Mouse (Mus musculus) E14TG2a.4 (cell line): ENCODE measurements around the gene Crtc1.
A peak's percentile ranks its signal among the peaks of the same experiment; 100 is the strongest.

ENCODE experiments used
- H3K27me3 ChIP-seq: 2 replicates; pipeline ENCODE4 v1.6.1; 2014; ENCODE audit warnings: low read length, control low read depth; ENCODE audit not compliant: insufficient read depth
- H3K36me3 ChIP-seq: 2 replicates; pipeline ENCODE4 v1.6.1; 2014; ENCODE audit warnings: low read length, control low read depth; ENCODE audit not compliant: insufficient read depth
- H3K4me1 ChIP-seq: replicated peaks from 2 replicates; pipeline ENCODE4 v1.6.1; 2014; ENCODE audit warnings: low read depth, low read length, control low read depth
- H3K4me3 ChIP-seq: replicated peaks from 2 replicates; pipeline ENCODE4 v1.5.1; 2014; ENCODE audit warnings: mild to moderate bottlenecking, low read length
- H3K9me3 ChIP-seq: 2 replicates; pipeline ENCODE4 v1.6.1; 2014; ENCODE audit warnings: low read length, control low read depth
- CTCF ChIP-seq: conservative IDR thresholded peaks from 2 replicates; pipeline ENCODE4 v1.5.1; 2014; ENCODE audit warnings: low read length
- NANOG ChIP-seq: IDR thresholded peaks from 2 replicates; pipeline ENCODE4 v1.6.1; 2014; ENCODE audit warnings: borderline replicate concordance, low read length, mixed read lengths
- POU5F1 ChIP-seq: IDR thresholded peaks from 2 replicates; pipeline ENCODE4 v1.6.1; 2014; ENCODE audit warnings: low read length, borderline replicate concordance

The Crtc1 gene

DNA sequence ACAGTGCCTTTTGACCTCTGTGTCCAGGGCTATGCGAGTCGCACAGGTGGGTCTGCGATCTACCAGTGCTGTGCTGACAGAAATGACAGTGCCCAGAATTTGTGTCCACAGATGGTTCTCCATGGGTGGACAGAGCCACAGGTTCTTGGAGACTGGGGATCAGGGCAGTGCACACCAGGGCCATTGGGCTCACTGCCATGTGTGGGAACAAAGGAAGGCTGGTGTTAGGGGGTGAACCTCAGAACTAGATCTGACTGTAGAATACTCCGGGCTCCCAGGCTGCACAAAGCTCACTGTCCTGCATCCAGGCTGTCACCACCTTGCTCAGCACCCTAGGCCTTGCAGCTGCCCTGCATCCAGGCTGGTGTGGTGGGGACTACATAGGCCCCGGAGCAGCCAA is 29.1 kb downstream of the Crtc1 start:
- H3K9me3 ChIP-seq = no peaks in the 10 kb centered on the region
- no peak overlapping the region for H3K4me3 ChIP-seq
- H3K36me3 ChIP-seq = peaks cover 13% of the 10 kb centered on the region; the same call in 1 of the 2 replicates
- peaks cover 40% of the 10 kb centered on the region for H3K4me1 ChIP-seq
- no peaks in the 10 kb centered on the region for H3K27me3 ChIP-seq
- TF ChIP-seq POU5F1 (no peak), NANOG (no peak), CTCF (no peak)

DNA sequence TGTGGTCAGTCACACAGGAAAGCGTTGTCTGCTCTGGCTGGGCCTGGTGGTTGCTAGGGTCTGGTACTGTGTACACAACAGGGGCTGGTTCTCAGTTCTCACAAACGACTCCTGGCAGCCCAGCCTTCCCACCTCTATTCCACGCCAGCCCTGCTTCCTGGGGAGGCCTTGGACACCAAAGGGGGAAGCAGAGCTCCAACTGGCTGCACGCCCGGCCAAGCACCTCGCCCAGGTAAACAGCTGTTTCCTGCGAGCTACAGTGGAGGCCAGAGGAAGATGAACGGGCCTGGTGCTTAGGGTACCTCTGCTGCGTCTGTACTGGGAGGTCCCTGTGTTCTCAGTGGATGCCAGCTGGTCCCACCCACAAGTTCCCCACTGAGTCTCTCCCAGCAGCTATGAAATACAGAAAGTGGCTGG is 29.9 kb downstream of the Crtc1 start:
- Histone ChIP-seq H3K27me3 (no peaks in the 10 kb centered on the region), H3K36me3 (peaks cover 13% of the 10 kb centered on the region; the same call in 1 of the 2 replicates), H3K4me3 (no peak overlapping the region), H3K4me1 (peaks cover 42% of the 10 kb centered on the region), H3K9me3 (no peaks in the 10 kb centered on the region)
- TF ChIP-seq CTCF (no peak), POU5F1 (no peak), NANOG (no peak)

DNA sequence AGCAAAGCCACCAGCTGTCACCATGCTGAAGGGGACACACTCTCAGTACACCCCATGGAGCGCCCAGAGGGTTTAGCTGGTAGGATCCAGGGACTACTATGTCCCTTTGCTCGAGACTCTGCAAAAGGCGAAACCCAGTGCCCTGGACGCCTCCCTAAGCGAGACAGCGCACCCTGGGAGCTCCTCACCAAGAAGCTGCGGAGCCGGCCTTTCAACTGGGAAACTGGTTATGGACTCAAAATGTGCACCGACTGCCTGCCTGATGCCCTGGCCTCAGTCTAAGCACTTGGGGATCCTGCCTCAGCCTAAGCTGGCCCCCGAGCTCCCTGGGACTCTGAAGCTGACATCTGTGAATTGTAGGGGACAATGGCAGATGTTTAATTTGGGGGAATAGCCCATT is 30.4 kb downstream of the Crtc1 start:
- H3K36me3 ChIP-seq = peaks cover 10% of the 10 kb centered on the region; the same call in 1 of the 2 replicates
- no peak overlapping the region for H3K4me3 ChIP-seq
- H3K9me3 ChIP-seq = no peaks in the 10 kb centered on the region
- peaks cover 42% of the 10 kb centered on the region for H3K4me1 ChIP-seq
- TF ChIP-seq CTCF (no peak), POU5F1 (no peak), NANOG (no peak)
- H3K27me3 ChIP-seq = no peaks in the 10 kb centered on the region

DNA sequence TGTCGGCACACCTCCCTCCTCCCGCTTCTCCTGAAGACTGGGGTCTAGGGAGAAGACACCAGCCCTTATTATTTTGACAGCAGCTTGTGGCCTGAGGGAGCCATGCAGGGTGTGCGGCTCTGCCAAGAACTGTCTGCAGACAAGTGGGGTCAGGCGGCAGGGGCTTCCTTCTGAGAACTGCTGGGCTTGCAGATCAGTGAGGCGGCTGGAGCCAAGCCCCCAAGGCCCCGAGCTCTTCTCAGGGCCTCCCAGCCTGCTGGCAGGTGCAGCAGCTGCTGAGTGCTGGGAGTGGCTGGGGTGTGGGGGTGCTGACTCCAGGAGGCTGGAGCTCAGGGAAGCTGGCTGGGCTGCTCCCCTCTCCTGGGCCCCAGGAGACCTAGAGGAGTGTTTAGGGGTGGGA is 31.1 kb downstream of the Crtc1 start:
- no peaks in the 10 kb centered on the region for H3K27me3 ChIP-seq
- no peaks in the 10 kb centered on the region for H3K9me3 ChIP-seq
- TF ChIP-seq POU5F1 = no peak
- TF ChIP-seq CTCF = no peak
- no peak for TF ChIP-seq NANOG
- peaks cover 42% of the 10 kb centered on the region for H3K4me1 ChIP-seq
- peaks cover 6% of the 10 kb centered on the region; the same call in 1 of the 2 replicates for H3K36me3 ChIP-seq
- H3K4me3 ChIP-seq = no peak overlapping the region

DNA sequence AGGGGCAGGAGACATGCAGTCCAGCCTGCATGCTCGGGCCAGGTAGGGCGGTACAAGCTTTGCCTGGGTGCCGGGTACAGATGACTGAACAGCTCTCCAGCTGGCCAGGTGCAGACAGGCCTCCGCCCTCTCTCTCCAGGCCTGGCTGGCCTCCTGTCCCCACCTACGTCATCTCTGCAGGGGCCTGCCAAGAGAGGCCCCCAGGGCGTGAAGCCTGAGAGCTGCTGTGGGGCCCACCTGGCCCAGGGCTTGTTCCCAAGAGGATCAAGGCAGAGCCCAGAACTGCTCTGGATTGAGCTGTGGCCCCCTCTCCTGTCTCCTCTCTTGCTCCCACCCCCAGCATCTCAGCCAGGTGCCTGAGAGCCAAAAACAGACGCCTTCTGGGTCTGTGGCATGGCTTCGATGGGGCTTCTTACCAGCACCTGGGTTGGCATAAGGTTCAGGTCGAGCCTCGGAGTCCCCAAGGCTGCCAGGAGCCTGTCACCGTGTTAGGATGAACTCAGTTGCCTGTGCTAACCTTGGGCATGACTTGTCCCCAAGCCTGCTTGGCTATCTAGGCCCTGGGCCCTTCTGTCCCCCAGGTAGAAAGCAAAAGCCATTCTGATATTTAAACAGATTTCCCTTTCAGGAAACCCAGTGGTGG is 32.8 kb downstream of the Crtc1 start:
- Histone ChIP-seq H3K4me1 (peaks cover 42% of the 10 kb centered on the region), H3K9me3 (no peaks in the 10 kb centered on the region), H3K27me3 (no peaks in the 10 kb centered on the region), H3K36me3 (no peaks in the 10 kb centered on the region; the same call in 1 of the 2 replicates), H3K4me3 (no peak overlapping the region; the same call in 1 of the 2 replicates)
- TF ChIP-seq NANOG (no peak), CTCF (no peak)

DNA sequence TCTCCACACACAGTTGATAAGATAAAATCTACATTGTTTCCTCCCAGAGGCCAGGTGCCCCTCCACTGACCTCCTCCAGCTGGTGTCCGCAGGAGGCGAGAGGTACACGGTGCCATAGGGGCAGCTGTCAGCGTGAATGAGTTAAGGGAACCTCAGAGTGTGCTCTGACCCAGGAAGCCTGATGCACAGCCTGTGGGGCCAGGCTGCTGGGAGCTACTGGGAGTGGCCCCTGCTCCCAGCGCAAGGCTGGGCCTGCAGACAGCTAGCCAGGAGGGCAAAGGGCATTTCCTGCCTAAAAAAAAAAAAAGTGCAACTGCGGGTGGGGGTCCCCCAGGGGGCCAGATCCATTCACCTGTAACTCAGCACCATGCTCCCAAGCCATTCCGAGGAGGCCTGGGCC is 34.2 kb downstream of the Crtc1 start:
- Histone ChIP-seq H3K27me3 (no peaks in the 10 kb centered on the region), H3K4me3 (no peak overlapping the region), H3K4me1 (peaks cover 42% of the 10 kb centered on the region), H3K36me3 (no peaks in the 10 kb centered on the region; the same call in 1 of the 2 replicates), H3K9me3 (no peaks in the 10 kb centered on the region)
- TF ChIP-seq POU5F1 (no peak), CTCF (no peak), NANOG (no peak)

DNA sequence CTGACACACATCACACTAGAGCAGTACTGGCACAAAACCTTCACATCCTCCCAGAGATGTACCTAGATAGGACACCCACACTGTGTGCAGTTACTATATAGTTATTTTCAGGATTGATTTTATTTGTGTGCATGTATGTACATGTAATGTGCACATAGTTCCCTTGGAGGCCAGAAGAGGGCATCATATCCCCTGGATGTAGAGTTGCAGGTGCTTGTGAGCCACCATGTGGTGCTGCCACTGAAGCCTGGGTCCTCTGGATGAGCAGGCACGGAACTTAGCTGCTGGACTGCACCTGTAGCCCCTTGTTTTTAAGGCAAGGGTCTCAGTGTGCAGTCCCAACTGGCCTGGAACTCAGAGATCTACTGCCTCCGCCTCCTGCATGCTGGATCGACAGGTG is 35.2 kb downstream of the Crtc1 start:
- Histone ChIP-seq H3K9me3 (no peaks in the 10 kb centered on the region), H3K36me3 (no peaks in the 10 kb centered on the region; the same call in 1 of the 2 replicates), H3K27me3 (no peaks in the 10 kb centered on the region), H3K4me1 (peaks cover 37% of the 10 kb centered on the region), H3K4me3 (no peak overlapping the region)
- TF ChIP-seq NANOG = no peak
- TF ChIP-seq POU5F1 = no peak
- TF ChIP-seq CTCF = peak; percentile 24

DNA sequence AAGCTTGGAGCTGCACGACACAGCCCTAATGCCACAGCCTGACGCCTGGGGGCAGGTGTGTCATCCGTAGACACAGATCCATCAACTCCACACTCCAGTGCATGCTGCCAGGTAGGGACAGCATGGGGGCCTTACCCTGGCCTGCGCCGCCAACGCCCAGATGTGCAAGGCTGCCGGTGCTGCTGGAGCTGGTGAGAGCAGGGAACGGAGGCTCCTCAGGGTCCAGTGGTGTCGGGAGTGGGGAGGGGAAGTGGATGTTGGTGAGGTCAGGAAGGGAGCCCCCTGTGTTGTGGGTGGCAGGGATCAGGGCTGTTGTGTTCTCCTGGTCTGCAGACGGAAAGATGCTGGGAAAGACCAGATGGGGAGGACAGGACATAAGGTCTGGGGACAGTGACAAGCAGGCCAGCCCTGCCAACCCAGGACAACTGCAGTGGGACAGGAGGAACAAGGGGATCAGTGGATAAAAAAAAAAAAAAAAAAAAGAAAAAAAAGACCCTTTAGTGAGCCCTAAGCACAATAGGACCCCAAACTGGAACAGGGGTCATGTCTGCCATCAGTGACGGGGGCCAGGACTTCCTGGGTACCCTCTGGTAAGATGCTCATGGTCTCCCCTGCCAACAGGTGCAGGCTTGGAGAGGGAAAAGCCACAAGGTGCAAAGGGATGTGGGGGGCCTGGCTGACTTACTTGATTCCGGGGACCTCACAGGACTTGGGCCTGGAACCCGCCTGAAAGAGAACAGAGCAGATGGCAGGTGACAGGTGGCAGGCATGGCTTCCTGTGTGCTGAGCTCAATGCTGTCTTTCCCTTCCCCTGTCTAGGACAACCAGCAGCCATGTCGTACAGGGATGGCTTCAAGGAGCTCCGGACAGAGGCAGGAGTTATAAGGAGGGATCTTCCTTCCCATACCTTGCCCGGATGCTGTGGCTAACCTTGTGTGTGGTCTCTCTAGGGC is 41.5 kb downstream of the Crtc1 start:
- no peaks in the 10 kb centered on the region for H3K27me3 ChIP-seq
- no peaks in the 10 kb centered on the region for H3K9me3 ChIP-seq
- TF ChIP-seq CTCF (no peak), POU5F1 (no peak)
- H3K36me3 ChIP-seq = no peaks in the 10 kb centered on the region
- H3K4me1 ChIP-seq = peaks cover 14% of the 10 kb centered on the region
- H3K4me3 ChIP-seq = no peak overlapping the region
